Mouse (Mus musculus) brain, embryonic 14.5 days (tissue): ENCODE measurements around the gene Socs3. TPM values are rescaled to one million over a fixed set of nuclear protein-coding genes. Genes with fewer than 3 reads are reported as not detected.

Source experiments
- DNase-seq: peaks from one replicate; pipeline ENCODE4 v3.0.0-alpha.2; 2011; ENCODE audit warnings: low read depth
- CTCF ChIP-seq: fragments of 200-500 bp; IDR thresholded peaks from 2 replicates; pipeline ENCODE4 v1.5.1; 2012; ENCODE audit warnings: inconsistent platforms, mild to moderate bottlenecking, moderate library complexity, borderline replicate concordance; ENCODE audit not compliant: insufficient read depth, insufficient read length; ENCODE audit errors: extremely low read depth
- POLR2A ChIP-seq: fragments of 200-500 bp; IDR thresholded peaks from 2 replicates; pipeline ENCODE4 v1.6.1; 2012; ENCODE audit warnings: mild to moderate bottlenecking, inconsistent platforms, borderline replicate concordance; ENCODE audit not compliant: poor library complexity, insufficient read depth, insufficient read length, severe bottlenecking; ENCODE audit errors: extremely low read depth
- polyA plus RNA-seq: library from polyadenylated mRNA; depleted of rRNA; stranded (reverse); fragments of >200 nt; gene quantifications from 2 replicates; pipeline ENCODE4 v1.2.3, GENCODE M21; 2012; rRNA removed

Socs3 gene
- polyA plus RNA-seq, 1 experiment: 8.4 TPM

- TF ChIP-seq CTCF (no peak), POLR2A (no peak)
- DNase-seq: no peak
These were observed 50.6 kb downstream of the Socs3 start for GRCm38 (mm10) chr11:117919211-117919610.

- no peak for DNase-seq
- TF ChIP-seq POLR2A (no peak), CTCF (no peak)
These were observed 51.3 kb downstream of the Socs3 start for GRCm38 (mm10) chr11:117918541-117918940.

Other genes with a start within 250 kb of the Socs3 start
- 1.3 and 1.9 TPM in 2 replicates for gene Tmc8, start 188.0 kb downstream of the Socs3 start, polyA plus RNA-seq
- 4.3 and 4.8 TPM in 2 replicates for gene Tmc6, start 187.8 kb downstream of the Socs3 start, polyA plus RNA-seq
- 0.07 and 0.10 TPM in 2 replicates for gene 6030468B19Rik, start 172.4 kb downstream of the Socs3 start, polyA plus RNA-seq
- 0.11 and 1.2 TPM in 2 replicates for gene Gm20708, start 160.4 kb downstream of the Socs3 start, polyA plus RNA-seq
- 12.9 and 13.6 TPM in 2 replicates for gene Syngr2, start 160.4 kb downstream of the Socs3 start, polyA plus RNA-seq
- gene Afmid, start 144.1 kb downstream of the Socs3 start, polyA plus RNA-seq: 4.5 and 6.7 TPM in 2 replicates
- 31.1 and 76.6 TPM in 2 replicates for gene Tk1, start 144.0 kb downstream of the Socs3 start, polyA plus RNA-seq
- gene Birc5, start 120.8 kb downstream of the Socs3 start, polyA plus RNA-seq: 31.8 and 61.9 TPM in 2 replicates
- gene Tmem235, start 109.3 kb downstream of the Socs3 start, polyA plus RNA-seq: 0.10 TPM in 1 of 2 replicates, not detected in the other
- gene Tha1, start 96.6 kb downstream of the Socs3 start, polyA plus RNA-seq: 5.5 and 5.6 TPM in 2 replicates
- gene Pgs1, start 16.2 kb upstream of the Socs3 start, polyA plus RNA-seq: 48.5 and 55.7 TPM in 2 replicates
- 0.10 and 0.19 TPM in 2 replicates for gene Dnah17, start 160.6 kb upstream of the Socs3 start, polyA plus RNA-seq